Mouse (Mus musculus): ENCODE data around the gene Gstm1. TPM values are rescaled to one million over a fixed set of nuclear protein-coding genes. Genes with fewer than 3 reads are reported as not detected.
"Not testable (repeated sequence)": the region's sequence is repeated elsewhere in the genome, so short reads cannot be mapped to it uniquely, and the experiment has no call there.

The Gstm1 gene
- polyA plus RNA-seq, 1 experiment: 124 TPM

- WGBS: 89% methylated on average over 5 of the region's 5 CpGs
- no peaks in the 10 kb centered on the region for H3K27me3 ChIP-seq (ENCODE audit: control insufficient read depth, insufficient read depth, low read length)
- no peaks in the 10 kb centered on the region for H3K4me1 ChIP-seq (replicated peaks; ENCODE audit: control insufficient read depth, insufficient read depth, low read length)
- TF ChIP-seq POLR2A (IDR thresholded peaks at IDR 0.05; ENCODE audit: control insufficient read depth, extremely low read depth, insufficient read depth, low read length, poor library complexity): no peak
- no peak for TF ChIP-seq CTCF (IDR thresholded peaks at IDR 0.05; ENCODE audit: borderline replicate concordance, control insufficient read depth, extremely low read depth, insufficient read depth, low read length, poor library complexity)
- H3K27ac ChIP-seq (ENCODE audit: control insufficient read depth, insufficient read depth, low read length): no peak overlapping the region
- no peaks in the 10 kb centered on the region for H3K36me3 ChIP-seq (ENCODE audit: control insufficient read depth, insufficient read depth, low read length)
- DNase-seq: no peak
- H3K4me3 ChIP-seq (ENCODE audit: control insufficient read depth, insufficient read depth, low read length): no peak overlapping the region
Observed at GRCm38 (mm10) chr3:107984471-107984870, 33.3 kb downstream of the Gstm1 start.

- Histone ChIP-seq H3K27ac (ENCODE audit: control insufficient read depth, insufficient read depth, low read length) (no peak overlapping the region), H3K27me3 (ENCODE audit: control insufficient read depth, insufficient read depth, low read length) (no peaks in the 10 kb centered on the region), H3K4me3 (ENCODE audit: control insufficient read depth, insufficient read depth, low read length) (no peak overlapping the region), H3K36me3 (ENCODE audit: control insufficient read depth, insufficient read depth, low read length) (no peaks in the 10 kb centered on the region), H3K4me1 (replicated peaks; ENCODE audit: control insufficient read depth, insufficient read depth, low read length) (no peaks in the 10 kb centered on the region)
- TF ChIP-seq POLR2A (IDR thresholded peaks at IDR 0.05; ENCODE audit: control insufficient read depth, extremely low read depth, insufficient read depth, low read length, poor library complexity) (no peak), CTCF (IDR thresholded peaks at IDR 0.05; ENCODE audit: borderline replicate concordance, control insufficient read depth, extremely low read depth, insufficient read depth, low read length, poor library complexity) (no peak)
- DNase-seq: no peak
- 60% methylated on average over 3 of the region's 3 CpGs for WGBS
Observed at GRCm38 (mm10) chr3:107983771-107984170, 34.0 kb downstream of the Gstm1 start.

GRCm38 (mm10) chr3:107982726-107983125 is 35.0 kb downstream of the Gstm1 start:
- DNase-seq: no peak
- no peak overlapping the region for H3K27ac ChIP-seq (ENCODE audit: control insufficient read depth, insufficient read depth, low read length)
- no peaks in the 10 kb centered on the region for H3K27me3 ChIP-seq (ENCODE audit: control insufficient read depth, insufficient read depth, low read length)
- WGBS: 93% methylated on average over 6 of the region's 6 CpGs
- no peaks in the 10 kb centered on the region for H3K36me3 ChIP-seq (ENCODE audit: control insufficient read depth, insufficient read depth, low read length)
- no peak for TF ChIP-seq POLR2A (IDR thresholded peaks at IDR 0.05; ENCODE audit: control insufficient read depth, extremely low read depth, insufficient read depth, low read length, poor library complexity)
- H3K4me1 ChIP-seq (replicated peaks; ENCODE audit: control insufficient read depth, insufficient read depth, low read length): no peaks in the 10 kb centered on the region
- no peak overlapping the region for H3K4me3 ChIP-seq (ENCODE audit: control insufficient read depth, insufficient read depth, low read length)

DNA sequence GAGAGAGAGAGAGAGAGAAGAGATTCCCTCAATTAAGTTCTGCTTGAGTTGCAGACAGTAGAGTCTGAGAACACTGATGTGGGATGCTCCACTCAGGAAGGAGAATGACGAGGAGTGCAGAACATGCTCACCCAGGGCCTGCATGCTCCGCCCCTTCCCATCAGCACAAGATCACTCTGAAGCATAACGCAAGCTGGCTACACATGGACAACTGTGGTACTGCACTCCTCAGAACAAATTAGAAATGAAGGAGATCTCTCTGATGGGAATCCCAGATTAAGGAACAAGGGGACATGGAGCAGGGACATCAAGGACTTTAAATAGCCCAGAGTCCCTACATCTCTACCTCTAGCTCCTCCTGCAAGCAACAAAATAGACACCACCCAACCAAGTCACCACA is 36.5 kb downstream of the Gstm1 start:
- Histone ChIP-seq H3K4me1 (replicated peaks; ENCODE audit: control insufficient read depth, insufficient read depth, low read length) (no peaks in the 10 kb centered on the region), H3K4me3 (ENCODE audit: control insufficient read depth, insufficient read depth, low read length) (no peak overlapping the region), H3K36me3 (ENCODE audit: control insufficient read depth, insufficient read depth, low read length) (no peaks in the 10 kb centered on the region), H3K27ac (ENCODE audit: control insufficient read depth, insufficient read depth, low read length) (no peak overlapping the region), H3K27me3 (ENCODE audit: control insufficient read depth, insufficient read depth, low read length) (no peaks in the 10 kb centered on the region)
- 79% methylated on average over 3 of the region's 3 CpGs for WGBS
- DNase-seq: no peak
- TF ChIP-seq POLR2A (IDR thresholded peaks at IDR 0.05; ENCODE audit: control insufficient read depth, extremely low read depth, insufficient read depth, low read length, poor library complexity) (no peak), CTCF (IDR thresholded peaks at IDR 0.05; ENCODE audit: borderline replicate concordance, control insufficient read depth, extremely low read depth, insufficient read depth, low read length, poor library complexity) (no peak)

DNA sequence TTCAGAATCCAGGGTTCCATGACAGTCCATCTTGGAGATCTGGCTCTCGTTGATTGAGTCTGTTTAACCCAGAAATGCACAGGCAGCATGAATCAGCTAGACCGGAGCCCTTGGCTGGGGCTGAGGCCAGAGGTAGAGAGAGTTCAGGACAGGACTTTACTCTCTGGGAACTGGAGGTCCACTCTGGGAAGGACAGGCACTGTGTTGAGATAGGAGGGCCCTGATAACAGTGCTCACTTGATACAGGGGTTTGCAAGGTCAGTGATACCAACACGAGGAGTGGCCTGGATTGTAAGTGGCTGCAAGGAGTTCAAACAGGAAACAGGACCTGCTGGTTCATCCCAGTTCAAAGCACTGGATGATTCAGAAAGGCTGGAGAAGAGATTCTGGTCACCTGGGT is 40.1 kb downstream of the Gstm1 start:
- 88% methylated on average over 3 of the region's 3 CpGs for WGBS
- no peaks in the 10 kb centered on the region for H3K27me3 ChIP-seq (ENCODE audit: control insufficient read depth, insufficient read depth, low read length)
- H3K27ac ChIP-seq (ENCODE audit: control insufficient read depth, insufficient read depth, low read length): no peak overlapping the region
- H3K4me3 ChIP-seq (ENCODE audit: control insufficient read depth, insufficient read depth, low read length): no peak overlapping the region
- no peaks in the 10 kb centered on the region for H3K36me3 ChIP-seq (ENCODE audit: control insufficient read depth, insufficient read depth, low read length)
- no peak for DNase-seq
- H3K4me1 ChIP-seq (replicated peaks; ENCODE audit: control insufficient read depth, insufficient read depth, low read length): no peaks in the 10 kb centered on the region
- TF ChIP-seq CTCF (IDR thresholded peaks at IDR 0.05; ENCODE audit: borderline replicate concordance, control insufficient read depth, extremely low read depth, insufficient read depth, low read length, poor library complexity): no peak
- no peak for TF ChIP-seq POLR2A (IDR thresholded peaks at IDR 0.05; ENCODE audit: control insufficient read depth, extremely low read depth, insufficient read depth, low read length, poor library complexity)

GRCm38 (mm10) chr3:107974237-107974636 is 43.5 kb downstream of the Gstm1 start:
- H3K36me3 ChIP-seq (ENCODE audit: control insufficient read depth, insufficient read depth, low read length): no peaks in the 10 kb centered on the region
- no peaks in the 10 kb centered on the region for H3K4me1 ChIP-seq (replicated peaks; ENCODE audit: control insufficient read depth, insufficient read depth, low read length)
- no peaks in the 10 kb centered on the region for H3K27me3 ChIP-seq (ENCODE audit: control insufficient read depth, insufficient read depth, low read length)
- WGBS: 97% methylated on average over 1 of the region's 1 CpGs
- H3K27ac ChIP-seq (ENCODE audit: control insufficient read depth, insufficient read depth, low read length): no peak overlapping the region
- no peak overlapping the region for H3K4me3 ChIP-seq (ENCODE audit: control insufficient read depth, insufficient read depth, low read length)
- no peak for DNase-seq
- TF ChIP-seq POLR2A (IDR thresholded peaks at IDR 0.05; ENCODE audit: control insufficient read depth, extremely low read depth, insufficient read depth, low read length, poor library complexity) (no peak), CTCF (IDR thresholded peaks at IDR 0.05; ENCODE audit: borderline replicate concordance, control insufficient read depth, extremely low read depth, insufficient read depth, low read length, poor library complexity) (no peak)

DNA sequence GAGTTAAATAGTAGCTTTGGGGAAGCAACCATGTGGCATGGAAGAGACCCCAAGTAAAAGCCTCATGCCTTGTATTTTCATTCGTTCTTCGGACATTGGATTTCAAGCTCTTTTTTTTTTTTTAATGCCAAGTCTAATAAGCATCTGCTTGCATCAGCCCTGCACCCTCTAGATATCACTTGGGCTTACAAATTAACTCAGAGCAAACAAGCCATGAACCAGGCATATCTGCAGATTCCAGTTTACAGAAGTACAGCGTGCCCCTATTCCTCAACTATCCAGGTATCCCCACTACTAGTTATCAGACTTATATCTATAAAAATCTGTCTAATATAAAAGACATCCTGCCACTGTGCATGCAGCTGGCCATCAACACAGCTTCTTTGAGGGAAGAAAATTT is 45.7 kb downstream of the Gstm1 start:
- no peak for DNase-seq
- no peak overlapping the region for H3K4me3 ChIP-seq (ENCODE audit: control insufficient read depth, insufficient read depth, low read length)
- H3K27ac ChIP-seq (ENCODE audit: control insufficient read depth, insufficient read depth, low read length): no peak overlapping the region
- TF ChIP-seq CTCF (IDR thresholded peaks at IDR 0.05; ENCODE audit: borderline replicate concordance, control insufficient read depth, extremely low read depth, insufficient read depth, low read length, poor library complexity): no peak
- H3K27me3 ChIP-seq (ENCODE audit: control insufficient read depth, insufficient read depth, low read length): no peaks in the 10 kb centered on the region
- 96% methylated on average over 3 of the region's 3 CpGs for WGBS
- H3K4me1 ChIP-seq (replicated peaks; ENCODE audit: control insufficient read depth, insufficient read depth, low read length): no peaks in the 10 kb centered on the region
- no peaks in the 10 kb centered on the region for H3K36me3 ChIP-seq (ENCODE audit: control insufficient read depth, insufficient read depth, low read length)

DNA sequence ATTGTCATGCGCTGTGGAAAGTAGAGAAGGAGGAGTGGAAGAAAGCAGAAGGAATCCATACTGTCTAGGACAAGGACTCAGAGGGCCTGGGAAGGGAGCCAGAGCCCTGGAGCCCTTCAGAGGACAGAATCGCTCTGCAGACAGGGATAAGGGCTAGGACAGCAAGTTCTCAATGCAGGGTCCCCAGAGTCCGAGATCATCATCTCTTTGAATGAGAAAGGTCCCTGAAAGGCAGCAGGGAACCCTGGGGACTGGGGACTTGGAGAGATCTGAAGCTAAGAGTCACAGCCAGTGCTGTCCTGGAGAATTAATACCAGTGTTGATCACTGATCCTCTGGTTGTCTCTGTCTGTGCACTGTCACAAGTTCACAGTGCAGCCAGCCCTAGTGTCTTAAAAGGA is 46.7 kb downstream of the Gstm1 start:
- not testable (repeated sequence) for H3K27me3 ChIP-seq (ENCODE audit: control insufficient read depth, insufficient read depth, low read length); H3K36me3 ChIP-seq (ENCODE audit: control insufficient read depth, insufficient read depth, low read length); DNase-seq; H3K4me1 ChIP-seq (replicated peaks; ENCODE audit: control insufficient read depth, insufficient read depth, low read length); H3K27ac ChIP-seq (ENCODE audit: control insufficient read depth, insufficient read depth, low read length); H3K4me3 ChIP-seq (ENCODE audit: control insufficient read depth, insufficient read depth, low read length)
- WGBS: 93% methylated on average over 3 of the region's 3 CpGs

Data from thymus, adult 2 months (tissue).